Mouse (Mus musculus) cerebellum, postnatal 4 days (tissue): ENCODE measurements at regions not wholly inside any gene's neighbourhood (a gene's known extent, or its start where the extent isn't known, plus 50 kb on each side); places are given as distances from the start of the nearest gene placed in this dataset.

Source experiments
- DNase-seq, 2 experiments: peaks; one replicate each; pipeline ENCODE4 v3.0.0; 2022; ENCODE audit warnings: low spot score in 2 of 2, mixed read lengths in 1 of 2

GRCm38 (mm10) chr10:117461791-117462516 lies 82.1 kb upstream of the Cpsf6 start:
- DNase-seq, result no peak

- no peak for DNase-seq
These were observed 81.4 kb upstream of the Cpsf6 start for GRCm38 (mm10) chr10:117461261-117461660.

GRCm38 (mm10) chr10:117460366-117460730 lies 80.5 kb upstream of the Cpsf6 start:
- DNase-seq, result no peak

GRCm38 (mm10) chr10:117459651-117460365 lies 80.0 kb upstream of the Cpsf6 start:
- no peak for DNase-seq

- DNase-seq, result no peak
These were observed 79.2 kb upstream of the Cpsf6 start for GRCm38 (mm10) chr10:117459041-117459475.

- no peak for DNase-seq
These were observed 78.6 kb upstream of the Cpsf6 start for GRCm38 (mm10) chr10:117458271-117459040.

GRCm38 (mm10) chr10:117457701-117457950 lies 77.8 kb upstream of the Cpsf6 start:
- no peak for DNase-seq

GRCm38 (mm10) chr10:117456904-117457700 lies 77.3 kb upstream of the Cpsf6 start:
- DNase-seq, result no peak

- DNase-seq, result no peak
These were observed 76.6 kb upstream of the Cpsf6 start for GRCm38 (mm10) chr10:117456427-117456826.

- peak in 1 of 2 experiments; percentile 59 for DNase-seq
These were observed 75.9 kb upstream of the Cpsf6 start for GRCm38 (mm10) chr10:117455595-117456302.

- no peak for DNase-seq
These were observed 75.1 kb upstream of the Cpsf6 start for GRCm38 (mm10) chr10:117454711-117455591.

- DNase-seq, result no peak
These were observed 74.3 kb upstream of the Cpsf6 start for GRCm38 (mm10) chr10:117454171-117454500.

GRCm38 (mm10) chr10:117453406-117454170 lies 73.8 kb upstream of the Cpsf6 start:
- DNase-seq, result no peak

- no peak for DNase-seq
These were observed 72.6 kb upstream of the Cpsf6 start for GRCm38 (mm10) chr10:117452190-117452950.

GRCm38 (mm10) chr10:117451396-117452185 lies 71.8 kb upstream of the Cpsf6 start:
- DNase-seq, result no peak

- no peak for DNase-seq
These were observed 70.8 kb upstream of the Cpsf6 start for GRCm38 (mm10) chr10:117450631-117451030.

- DNase-seq, result no peak
These were observed 70.4 kb upstream of the Cpsf6 start for GRCm38 (mm10) chr10:117450240-117450569.
